Mouse (Mus musculus): ENCODE results near the gene Mtf1. TPM values are rescaled to one million over a fixed set of nuclear protein-coding genes. Genes with fewer than 3 reads are reported as not detected.
A peak's percentile ranks its signal among the peaks of the same experiment; 100 is the strongest.

The Mtf1 gene
- polyA plus RNA-seq, 1 experiment from 2014 or later = 15.7 TPM

- H3K4me3 ChIP-seq (replicated peaks) = no peak overlapping the region
- H3K27me3 ChIP-seq = no peaks in the 10 kb centered on the region
- H3K36me3 ChIP-seq = peaks cover 57% of the 10 kb centered on the region
- no peak overlapping the region for H3K27ac ChIP-seq
- H3K9ac ChIP-seq (replicated peaks) = no peak overlapping the region
- ATAC-seq = no peak
- H3K4me2 ChIP-seq (replicated peaks) = no peak overlapping the region
- 88% methylated on average over 5 of the region's 5 CpGs for WGBS
- no peaks in the 10 kb centered on the region for H3K9me3 ChIP-seq
- peaks cover 23% of the 10 kb centered on the region for H3K4me1 ChIP-seq (replicated peaks)
Observed at GRCm38 (mm10) chr4:124808511-124808910, 6.6 kb downstream of the Mtf1 start.

- Histone ChIP-seq H3K27me3 (no peaks in the 10 kb centered on the region), H3K36me3 (peaks cover 56% of the 10 kb centered on the region), H3K4me3 (replicated peaks) (no peak overlapping the region), H3K27ac (no peak overlapping the region), H3K9me3 (no peaks in the 10 kb centered on the region), H3K4me1 (replicated peaks) (peaks cover 20% of the 10 kb centered on the region), H3K9ac (replicated peaks) (no peak overlapping the region), H3K4me2 (replicated peaks) (no peak overlapping the region)
- no peak for ATAC-seq
- WGBS = 90% methylated on average over 8 of the region's 9 CpGs
Observed at GRCm38 (mm10) chr4:124809136-124809883, 7.4 kb downstream of the Mtf1 start.

- Histone ChIP-seq H3K9me3 (no peaks in the 10 kb centered on the region), H3K4me3 (replicated peaks) (no peak overlapping the region), H3K9ac (replicated peaks) (no peak overlapping the region), H3K36me3 (peaks cover 49% of the 10 kb centered on the region), H3K4me2 (replicated peaks) (no peak overlapping the region), H3K27ac (no peak overlapping the region), H3K4me1 (replicated peaks) (peaks cover 20% of the 10 kb centered on the region), H3K27me3 (no peaks in the 10 kb centered on the region)
- 90% methylated on average over 7 of the region's 7 CpGs for WGBS
- ATAC-seq = no peak
Observed at GRCm38 (mm10) chr4:124810056-124810455, 8.2 kb downstream of the Mtf1 start.

- no peak overlapping the region for H3K4me3 ChIP-seq (replicated peaks)
- no peak for ATAC-seq
- no peaks in the 10 kb centered on the region for H3K9me3 ChIP-seq
- no peak overlapping the region for H3K27ac ChIP-seq
- 0 out of 2 replicates have a peak overlapping the region, but pooled peaks have one; percentile 43 for H3K9ac ChIP-seq (replicated peaks)
- no peak overlapping the region for H3K4me2 ChIP-seq (replicated peaks)
- 17% methylated on average over 9 of the region's 9 CpGs for WGBS
- peaks cover 16% of the 10 kb centered on the region for H3K4me1 ChIP-seq (replicated peaks)
- H3K36me3 ChIP-seq = peaks cover 36% of the 10 kb centered on the region
- H3K27me3 ChIP-seq = no peaks in the 10 kb centered on the region
Observed at GRCm38 (mm10) chr4:124811347-124811975, 9.6 kb downstream of the Mtf1 start.

- Histone ChIP-seq H3K27ac (no peak overlapping the region), H3K9ac (replicated peaks) (no peak overlapping the region), H3K4me3 (replicated peaks) (no peak overlapping the region), H3K27me3 (no peaks in the 10 kb centered on the region), H3K9me3 (no peaks in the 10 kb centered on the region), H3K4me1 (replicated peaks) (peaks cover 19% of the 10 kb centered on the region), H3K36me3 (peaks cover 15% of the 10 kb centered on the region), H3K4me2 (replicated peaks) (no peak overlapping the region)
- ATAC-seq = no peak
- 93% methylated on average over 11 of the region's 11 CpGs for WGBS
Observed at GRCm38 (mm10) chr4:124815901-124816300, 14.0 kb downstream of the Mtf1 start.

- peak; percentile 30; the same call in 1 of the 2 replicates for ATAC-seq
- Histone ChIP-seq H3K9ac (replicated peaks) (no peak overlapping the region; the same call in 1 of the 2 replicates), H3K9me3 (no peaks in the 10 kb centered on the region), H3K27me3 (no peaks in the 10 kb centered on the region), H3K4me2 (replicated peaks) (no peak overlapping the region), H3K4me1 (replicated peaks) (peaks cover 11% of the 10 kb centered on the region), H3K36me3 (peaks cover 27% of the 10 kb centered on the region), H3K4me3 (replicated peaks) (no peak overlapping the region), H3K27ac (no peak overlapping the region)
- WGBS = 12% methylated on average over 6 of the region's 6 CpGs
Observed at GRCm38 (mm10) chr4:124817803-124818202, 15.9 kb downstream of the Mtf1 start.

- H3K9me3 ChIP-seq = no peaks in the 10 kb centered on the region
- peaks cover 37% of the 10 kb centered on the region for H3K36me3 ChIP-seq
- no peaks in the 10 kb centered on the region for H3K27me3 ChIP-seq
- ATAC-seq = no peak
- H3K4me3 ChIP-seq (replicated peaks) = no peak overlapping the region
- H3K4me1 ChIP-seq (replicated peaks) = peaks cover 11% of the 10 kb centered on the region
- no peak overlapping the region for H3K4me2 ChIP-seq (replicated peaks)
- H3K9ac ChIP-seq (replicated peaks) = no peak overlapping the region
- 93% methylated on average over 4 of the region's 4 CpGs for WGBS
- no peak overlapping the region for H3K27ac ChIP-seq
Observed at GRCm38 (mm10) chr4:124818832-124819231, 16.9 kb downstream of the Mtf1 start.

- H3K4me3 ChIP-seq (replicated peaks) = no peak overlapping the region
- peaks cover 85% of the 10 kb centered on the region for H3K36me3 ChIP-seq
- no peaks in the 10 kb centered on the region for H3K4me1 ChIP-seq (replicated peaks)
- no peak overlapping the region for H3K27ac ChIP-seq
- H3K27me3 ChIP-seq = no peaks in the 10 kb centered on the region
- ATAC-seq = no peak
- no peak overlapping the region for H3K4me2 ChIP-seq (replicated peaks)
- 95% methylated on average over 6 of the region's 6 CpGs for WGBS
- no peak overlapping the region for H3K9ac ChIP-seq (replicated peaks)
- H3K9me3 ChIP-seq = no peaks in the 10 kb centered on the region
Observed at GRCm38 (mm10) chr4:124824967-124825366, 23.1 kb downstream of the Mtf1 start.

- WGBS = 97% methylated on average over 21 of the region's 21 CpGs
- no peak for ATAC-seq
- Histone ChIP-seq H3K4me1 (replicated peaks) (no peaks in the 10 kb centered on the region), H3K4me3 (replicated peaks) (no peak overlapping the region), H3K36me3 (peaks cover 83% of the 10 kb centered on the region), H3K27me3 (no peaks in the 10 kb centered on the region), H3K4me2 (replicated peaks) (no peak overlapping the region), H3K9me3 (no peaks in the 10 kb centered on the region), H3K27ac (no peak overlapping the region), H3K9ac (replicated peaks) (no peak overlapping the region)
Observed at GRCm38 (mm10) chr4:124825371-124825965, 23.6 kb downstream of the Mtf1 start.

GRCm38 (mm10) chr4:124829671-124830070, 27.8 kb downstream of the Mtf1 start:
- Histone ChIP-seq H3K9ac (replicated peaks) (no peak overlapping the region), H3K4me1 (replicated peaks) (no peaks in the 10 kb centered on the region), H3K4me3 (replicated peaks) (no peak overlapping the region), H3K36me3 (peaks cover 80% of the 10 kb centered on the region), H3K9me3 (no peaks in the 10 kb centered on the region), H3K4me2 (replicated peaks) (no peak overlapping the region), H3K27ac (no peak overlapping the region), H3K27me3 (no peaks in the 10 kb centered on the region)
- WGBS = 89% methylated on average over 5 of the region's 5 CpGs
- no peak for ATAC-seq

- H3K27me3 ChIP-seq = no peaks in the 10 kb centered on the region
- no peak overlapping the region for H3K9ac ChIP-seq (replicated peaks)
- peaks cover 71% of the 10 kb centered on the region for H3K36me3 ChIP-seq
- no peaks in the 10 kb centered on the region for H3K9me3 ChIP-seq
- H3K4me3 ChIP-seq (replicated peaks) = no peak overlapping the region
- H3K4me1 ChIP-seq (replicated peaks) = no peaks in the 10 kb centered on the region
- no peak overlapping the region for H3K4me2 ChIP-seq (replicated peaks)
- no peak for ATAC-seq
- WGBS = 97% methylated on average over 10 of the region's 10 CpGs
- H3K27ac ChIP-seq = no peak overlapping the region
Observed at GRCm38 (mm10) chr4:124832796-124833195, 30.9 kb downstream of the Mtf1 start.

GRCm38 (mm10) chr4:124838035-124838700, 36.3 kb downstream of the Mtf1 start:
- H3K27me3 ChIP-seq = no peaks in the 10 kb centered on the region
- peaks cover 84% of the 10 kb centered on the region for H3K36me3 ChIP-seq
- 89% methylated on average over 14 of the region's 14 CpGs for WGBS
- no peak overlapping the region for H3K4me2 ChIP-seq (replicated peaks)
- no peak overlapping the region for H3K27ac ChIP-seq
- H3K4me1 ChIP-seq (replicated peaks) = no peaks in the 10 kb centered on the region
- ATAC-seq = no peak
- no peaks in the 10 kb centered on the region for H3K9me3 ChIP-seq
- H3K9ac ChIP-seq (replicated peaks) = no peak overlapping the region
- H3K4me3 ChIP-seq (replicated peaks) = no peak overlapping the region
